Mouse (Mus musculus) midbrain, embryonic 15.5 days (tissue): ENCODE data around the gene Akr1b7. TPM values are rescaled to one million over a fixed set of nuclear protein-coding genes. Genes with fewer than 3 reads are reported as not detected.
"Not testable (repeated sequence)": the region's sequence is repeated elsewhere in the genome, so short reads cannot be mapped to it uniquely, and the experiment has no call there.

ENCODE experiments used
- ATAC-seq: fragments of 200-750 bp; cut with Nextera tagmentation; replicated peaks from 2 replicates; pipeline ENCODE4 v1.8.0; 2017; ENCODE audit warnings: moderate TSS enrichment
- H3K27ac ChIP-seq: fragments of 300-500 bp; sonication (generic); 2 replicates; pipeline ENCODE4 v1.5.1; 2015; ENCODE audit warnings: mild to moderate bottlenecking, inconsistent platforms
- H3K27me3 ChIP-seq: fragments of 300-500 bp; sonication (generic); replicated peaks from 2 replicates; pipeline ENCODE4 v1.6.1; 2015; ENCODE audit warnings: inconsistent platforms
- H3K36me3 ChIP-seq: fragments of 300-500 bp; sonication (generic); replicated peaks from 2 replicates; pipeline ENCODE4 v1.6.1; 2015; ENCODE audit warnings: inconsistent platforms
- H3K4me1 ChIP-seq: fragments of 300-500 bp; sonication (generic); 2 replicates; pipeline ENCODE4 v1.6.1; 2015; ENCODE audit warnings: inconsistent platforms
- H3K4me2 ChIP-seq: fragments of 300-500 bp; sonication (generic); 2 replicates; pipeline ENCODE4 v1.6.1; 2015; ENCODE audit warnings: inconsistent platforms, mild to moderate bottlenecking, moderate library complexity
- H3K4me3 ChIP-seq: fragments of 300-500 bp; sonication (generic); 2 replicates; pipeline ENCODE4 v1.5.1; 2015; ENCODE audit warnings: mild to moderate bottlenecking, inconsistent platforms
- H3K9ac ChIP-seq: fragments of 300-500 bp; sonication (generic); 2 replicates; pipeline ENCODE4 v1.6.1; 2015; ENCODE audit warnings: mild to moderate bottlenecking, inconsistent platforms
- H3K9me3 ChIP-seq: fragments of 300-500 bp; sonication (generic); 2 replicates; pipeline ENCODE4 v1.6.1; 2016; ENCODE audit warnings: inconsistent platforms
- WGBS: fragments of 180-500 bp; shearing (Covaris S2); methylation state at CpG from one replicate; pipeline ENCODE4 v1.1.7; 2015; ENCODE audit warnings: mixed read lengths; 5-methylcytosine and 5-hydroxymethylcytosine counted together
- polyA plus RNA-seq: library from polyadenylated mRNA; unstranded; fragments of >200 nt; fragmentation: Nextera tagmentation; extraction: Ambion mirVana; gene quantifications from 2 replicates; pipeline ENCODE4 v1.2.1, GENCODE M21; 2015

Gene Akr1b7
- polyA plus RNA-seq = 0.13 TPM in 1 of 2 replicates, not detected in the other

DNA sequence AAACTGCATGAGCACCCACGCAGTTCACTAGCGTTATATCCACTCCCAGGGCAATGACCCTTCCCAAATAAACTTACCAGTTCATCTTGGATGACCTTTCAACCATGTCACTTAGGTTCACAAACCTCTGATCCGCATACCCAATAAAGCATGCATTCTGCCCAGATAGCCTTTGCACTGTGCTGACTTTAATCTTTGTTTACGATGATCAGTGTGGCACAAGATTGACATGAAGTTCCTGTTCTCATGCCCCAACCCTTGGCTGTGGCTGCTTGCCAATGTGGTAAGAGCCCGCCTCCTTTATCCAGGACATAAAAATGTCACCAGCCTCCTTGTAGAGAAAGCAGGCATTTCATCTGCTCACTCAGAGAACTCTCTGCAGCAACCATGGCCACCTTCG lies at the start of gene Akr1b7:
Akr1b7 (plus strand) TSS at position 312 of the 400 bp plus-strand sequence.
- H3K4me3 ChIP-seq = no peak within 1 kb of the TSS
- H3K36me3 ChIP-seq = no peaks in the 10 kb centered on the region
- no peak within 1 kb of the TSS for H3K9ac ChIP-seq
- WGBS = 81% methylated on average over 6 of the region's 6 CpGs
- no peaks in the 10 kb centered on the region for H3K4me1 ChIP-seq
- no peak within 1 kb of the TSS for H3K4me2 ChIP-seq
- no peak for ATAC-seq
- H3K27ac ChIP-seq = no peak within 1 kb of the TSS
- no peaks in the 10 kb centered on the region for H3K9me3 ChIP-seq
- no peaks in the 10 kb centered on the region for H3K27me3 ChIP-seq

DNA sequence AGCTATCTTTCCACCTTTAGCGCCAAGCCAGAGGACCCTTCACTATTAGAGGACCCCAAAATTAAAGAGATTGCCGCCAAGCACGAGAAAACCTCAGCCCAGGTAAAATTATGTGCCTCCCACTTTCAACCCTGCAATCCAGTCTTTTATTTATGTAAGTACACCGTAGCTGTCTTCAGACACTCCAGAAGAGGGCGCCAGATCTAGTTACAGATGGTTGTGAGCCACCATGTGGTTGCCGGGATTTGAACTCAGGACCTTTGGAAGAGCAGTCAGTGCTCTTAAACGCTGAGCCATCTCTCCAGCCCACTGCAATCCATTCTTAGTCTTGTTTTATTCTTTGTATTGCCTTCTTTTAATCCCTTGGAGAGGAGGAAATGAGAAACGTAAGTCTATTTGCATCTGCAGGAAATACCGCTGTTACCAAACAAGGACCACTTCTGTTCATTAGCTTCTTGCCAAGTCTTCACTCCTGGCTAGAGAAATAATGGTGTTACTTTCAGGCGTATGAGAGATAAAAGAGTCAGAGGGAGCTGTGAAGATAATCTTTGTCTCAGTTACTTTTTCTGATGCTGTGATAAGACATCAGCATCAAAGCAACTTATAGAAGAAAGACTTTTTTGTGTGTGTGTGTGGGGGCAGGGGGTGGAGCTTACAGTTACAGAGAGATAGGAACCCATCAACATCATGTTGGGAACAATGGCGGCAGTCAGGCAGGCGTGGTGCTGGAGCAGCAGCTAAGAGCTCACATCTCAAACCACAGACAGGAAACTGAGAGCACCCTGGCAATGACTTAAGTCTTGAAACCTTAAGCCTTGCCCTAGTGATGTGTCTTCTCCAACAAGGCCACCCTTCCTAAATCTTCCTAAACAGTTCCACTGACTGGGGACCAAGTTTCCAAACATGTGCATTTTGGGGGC lies 47.7 kb upstream of the Akr1b7 start:
- H3K9me3 ChIP-seq = no peaks in the 10 kb centered on the region
- H3K4me1 ChIP-seq = peaks cover 5% of the 10 kb centered on the region; the same call in 1 of the 2 replicates
- no peak overlapping the region for H3K27ac ChIP-seq
- H3K4me2 ChIP-seq = no peak overlapping the region
- no peak overlapping the region for H3K9ac ChIP-seq
- H3K27me3 ChIP-seq = no peaks in the 10 kb centered on the region
- WGBS = 80% methylated on average over 12 of the region's 12 CpGs
- no peaks in the 10 kb centered on the region for H3K36me3 ChIP-seq
- H3K4me3 ChIP-seq = no peak overlapping the region
- no peak for ATAC-seq

DNA sequence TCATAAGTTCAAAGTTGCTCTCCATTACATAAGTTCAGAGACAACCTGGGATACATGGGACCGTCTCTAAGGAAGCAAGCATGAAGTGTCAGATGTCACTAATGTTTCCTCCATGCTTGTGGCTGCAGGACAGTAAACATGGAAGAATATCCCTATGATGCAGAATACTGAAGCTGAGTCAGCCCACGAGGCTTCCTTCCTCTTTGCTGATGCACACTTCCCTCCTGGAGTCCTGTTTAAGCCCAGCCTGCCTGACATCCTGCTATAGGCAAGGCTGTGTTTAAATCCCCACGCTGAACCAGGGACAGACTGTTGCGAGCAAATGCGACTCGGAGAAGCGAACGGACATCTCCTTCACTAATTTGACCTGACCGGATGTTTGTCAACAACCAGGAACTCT lies 44.1 kb upstream of the Akr1b7 start:
- Histone ChIP-seq H3K36me3 (no peaks in the 10 kb centered on the region), H3K4me3 (no peak overlapping the region), H3K4me1 (peaks cover 5% of the 10 kb centered on the region; the same call in 1 of the 2 replicates), H3K9ac (no peak overlapping the region), H3K9me3 (no peaks in the 10 kb centered on the region), H3K27me3 (no peaks in the 10 kb centered on the region), H3K27ac (no peak overlapping the region), H3K4me2 (no peak overlapping the region)
- whole genome bisulfite sequencing = 83% methylated on average over 9 of the region's 9 CpGs
- ATAC-seq = no peak

DNA sequence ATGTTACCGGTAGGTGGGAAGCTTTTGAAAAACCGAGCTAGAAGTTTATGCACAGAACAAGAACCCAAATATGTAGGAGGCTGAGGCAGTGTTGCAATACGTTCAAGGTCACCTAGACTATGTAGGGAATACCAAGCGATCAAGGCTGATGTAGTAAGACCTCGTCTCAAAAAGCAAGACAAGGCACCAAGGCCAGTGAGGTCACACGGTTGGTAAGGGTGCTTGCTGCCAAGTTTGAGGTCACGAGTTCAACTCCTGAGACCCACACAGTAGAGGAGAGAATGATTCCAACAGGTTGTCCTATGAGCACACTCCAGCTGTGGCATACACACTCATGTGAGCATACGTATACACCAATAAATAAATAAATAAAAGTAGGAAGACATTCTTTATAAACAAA lies 42.1 kb upstream of the Akr1b7 start:
- no peak for ATAC-seq
- Histone ChIP-seq H3K27me3 (no peaks in the 10 kb centered on the region), H3K9ac (no peak overlapping the region), H3K4me3 (no peak overlapping the region), H3K36me3 (no peaks in the 10 kb centered on the region), H3K27ac (no peak overlapping the region), H3K9me3 (no peaks in the 10 kb centered on the region), H3K4me1 (peaks cover 5% of the 10 kb centered on the region; the same call in 1 of the 2 replicates), H3K4me2 (no peak overlapping the region)
- WGBS = 80% methylated on average over 8 of the region's 8 CpGs

DNA sequence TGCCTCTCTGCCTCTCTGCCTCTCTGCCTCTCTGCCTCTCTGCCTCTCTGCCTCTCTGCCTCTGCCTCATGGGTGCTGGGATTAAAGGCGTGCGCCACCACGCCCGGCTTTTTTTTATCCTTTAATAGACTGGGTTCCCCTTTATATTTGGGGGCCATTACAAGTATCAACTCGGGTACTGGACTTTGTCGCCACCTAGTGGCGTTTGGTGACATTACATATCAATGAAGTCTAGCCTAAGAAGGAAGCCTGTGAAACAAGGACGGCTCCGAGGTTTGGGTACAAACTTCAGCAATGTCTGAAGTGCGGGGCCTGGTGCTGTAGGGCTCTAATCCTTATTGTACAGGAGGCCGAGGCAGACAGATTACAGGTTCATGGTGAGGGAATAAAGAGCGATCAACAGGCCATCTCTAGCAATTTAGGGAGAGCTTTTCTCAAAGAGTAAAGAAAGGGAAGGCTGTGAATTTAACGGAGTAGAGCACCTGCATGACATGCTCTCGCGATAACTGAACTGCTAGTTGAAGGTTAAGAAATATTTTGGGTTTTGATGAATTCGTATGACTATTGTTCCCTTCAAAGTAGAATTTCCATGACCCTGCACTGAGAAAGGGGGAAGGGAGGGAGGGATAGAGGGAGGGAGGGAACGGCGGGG lies 40.3 kb upstream of the Akr1b7 start:
- Histone ChIP-seq H3K4me2 (peak overlapping the region; percentile 33), H3K36me3 (no peaks in the 10 kb centered on the region), H3K27ac (no peak overlapping the region), H3K4me1 (peaks cover 5% of the 10 kb centered on the region; the same call in 1 of the 2 replicates), H3K4me3 (no peak overlapping the region), H3K27me3 (no peaks in the 10 kb centered on the region), H3K9ac (no peak overlapping the region), H3K9me3 (no peaks in the 10 kb centered on the region)
- WGBS = 24% methylated on average over 18 of the region's 18 CpGs
- ATAC-seq = 0 out of 2 replicates have a peak, but pooled peaks have one; percentile 27

DNA sequence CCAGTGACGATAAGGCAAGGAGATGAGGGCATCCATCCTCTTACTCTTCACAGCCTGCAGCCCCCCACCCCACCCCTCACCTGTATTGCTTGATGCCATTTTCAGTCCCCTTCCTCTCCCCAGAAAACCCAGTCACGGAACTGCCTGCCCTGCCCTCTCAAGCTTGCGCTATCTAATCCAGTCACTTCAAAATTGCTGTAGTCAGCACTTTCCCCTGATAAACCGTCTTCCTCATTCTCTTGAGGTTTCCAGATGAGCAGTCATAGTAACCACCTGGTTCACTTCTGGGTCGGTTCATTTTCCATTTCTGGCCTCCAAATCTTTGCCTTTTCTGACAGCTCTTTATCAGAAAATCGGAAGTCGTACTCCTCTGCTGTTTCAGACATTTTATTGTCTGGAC lies 38.3 kb upstream of the Akr1b7 start:
- Histone ChIP-seq H3K9me3 (no peaks in the 10 kb centered on the region), H3K27ac (no peak overlapping the region), H3K4me3 (no peak overlapping the region), H3K4me1 (peaks cover 3% of the 10 kb centered on the region; the same call in 1 of the 2 replicates), H3K9ac (no peak overlapping the region), H3K4me2 (no peak overlapping the region), H3K27me3 (no peaks in the 10 kb centered on the region), H3K36me3 (no peaks in the 10 kb centered on the region)
- WGBS = 79% methylated on average over 7 of the region's 7 CpGs
- no peak for ATAC-seq

DNA sequence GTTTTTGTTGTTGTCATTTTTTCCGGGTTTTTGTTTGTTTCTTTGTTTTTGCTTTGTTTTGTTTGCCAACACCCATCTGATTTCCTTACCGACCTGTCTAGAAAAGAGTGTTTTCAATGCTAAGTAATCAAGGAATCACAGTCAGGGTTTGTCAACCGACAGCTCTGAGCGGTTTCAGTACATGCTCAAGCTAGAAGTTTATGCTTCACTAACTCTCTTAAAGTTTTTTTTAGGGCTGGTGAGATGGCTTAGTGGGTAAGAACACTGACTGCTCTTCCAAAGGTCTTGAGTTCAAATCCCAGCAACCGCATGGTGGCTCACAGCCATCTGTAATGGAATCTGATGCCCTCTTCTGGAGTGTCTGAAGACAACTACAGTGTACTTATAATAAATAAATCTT lies 36.2 kb upstream of the Akr1b7 start:
- H3K27me3 ChIP-seq, H3K4me1 ChIP-seq, H3K9me3 ChIP-seq, H3K27ac ChIP-seq, H3K4me2 ChIP-seq, H3K4me3 ChIP-seq, H3K36me3 ChIP-seq, ATAC-seq, H3K9ac ChIP-seq: not testable (repeated sequence)
- WGBS = 75% methylated on average over 5 of the region's 5 CpGs

DNA sequence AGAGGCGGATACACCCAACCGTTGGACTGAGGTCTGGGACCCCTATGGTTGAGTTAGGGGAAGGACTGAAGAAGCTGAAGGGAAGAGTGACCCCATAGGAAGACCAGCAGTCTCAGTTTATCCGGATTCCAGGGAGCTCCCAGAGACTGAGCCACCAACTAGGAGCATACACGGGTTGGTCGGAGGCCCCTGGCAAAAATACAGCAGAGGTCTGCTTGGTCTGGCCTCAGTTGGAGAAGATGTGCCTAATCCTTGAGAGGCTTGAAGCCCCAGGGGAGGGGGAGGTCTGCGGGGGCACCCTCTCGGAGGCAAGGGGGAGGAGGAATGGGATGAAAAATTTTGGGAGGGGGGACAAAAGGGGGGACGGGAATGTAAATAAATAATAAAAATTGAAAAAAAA lies 28.7 kb upstream of the Akr1b7 start:
- Histone ChIP-seq H3K36me3 (no peaks in the 10 kb centered on the region), H3K4me1 (peaks cover 13% of the 10 kb centered on the region), H3K9ac (no peak overlapping the region), H3K4me3 (no peak overlapping the region), H3K9me3 (no peaks in the 10 kb centered on the region), H3K4me2 (peak overlapping the region; percentile 64; the same call in 1 of the 2 replicates), H3K27me3 (no peaks in the 10 kb centered on the region), H3K27ac (no peak overlapping the region)
- no peak for ATAC-seq
- 50% methylated on average over 8 of the region's 8 CpGs for WGBS

DNA sequence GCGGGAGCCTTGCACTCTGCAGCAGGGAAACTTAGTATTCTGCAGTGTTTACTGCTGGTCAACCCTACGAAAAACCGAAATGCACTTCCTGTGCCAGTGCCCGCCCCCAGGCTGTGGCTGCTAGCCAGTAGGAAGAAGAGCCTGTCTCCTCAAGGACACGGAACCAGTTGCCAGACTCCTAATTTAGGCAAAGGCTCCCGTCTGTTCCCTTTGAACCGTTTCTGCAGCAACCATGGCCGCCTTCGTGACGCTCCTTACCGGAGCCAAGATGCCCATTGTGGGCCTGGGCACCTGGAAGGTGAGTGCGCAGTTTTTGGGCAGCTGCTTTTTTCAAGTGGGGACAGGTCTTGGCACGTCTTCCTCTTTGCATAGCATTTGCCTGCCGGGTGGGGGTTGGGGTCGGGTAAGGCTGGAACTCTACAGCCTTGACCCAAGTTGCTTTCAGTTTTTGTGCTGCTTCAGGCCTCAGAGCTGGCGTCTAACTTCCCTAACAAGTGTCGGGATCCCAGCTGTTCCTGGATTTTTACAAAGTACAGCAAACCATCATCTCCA lies 27.9 kb upstream of the Akr1b7 start, which contains the start of gene Akr1b10:
Akr1b10 (plus strand) TSS at position 109 of the 552 bp plus-strand sequence.
- 0 out of 2 replicates have a peak within 1 kb of the TSS, but pooled peaks have one; percentile 7 for H3K27ac ChIP-seq

DNA sequence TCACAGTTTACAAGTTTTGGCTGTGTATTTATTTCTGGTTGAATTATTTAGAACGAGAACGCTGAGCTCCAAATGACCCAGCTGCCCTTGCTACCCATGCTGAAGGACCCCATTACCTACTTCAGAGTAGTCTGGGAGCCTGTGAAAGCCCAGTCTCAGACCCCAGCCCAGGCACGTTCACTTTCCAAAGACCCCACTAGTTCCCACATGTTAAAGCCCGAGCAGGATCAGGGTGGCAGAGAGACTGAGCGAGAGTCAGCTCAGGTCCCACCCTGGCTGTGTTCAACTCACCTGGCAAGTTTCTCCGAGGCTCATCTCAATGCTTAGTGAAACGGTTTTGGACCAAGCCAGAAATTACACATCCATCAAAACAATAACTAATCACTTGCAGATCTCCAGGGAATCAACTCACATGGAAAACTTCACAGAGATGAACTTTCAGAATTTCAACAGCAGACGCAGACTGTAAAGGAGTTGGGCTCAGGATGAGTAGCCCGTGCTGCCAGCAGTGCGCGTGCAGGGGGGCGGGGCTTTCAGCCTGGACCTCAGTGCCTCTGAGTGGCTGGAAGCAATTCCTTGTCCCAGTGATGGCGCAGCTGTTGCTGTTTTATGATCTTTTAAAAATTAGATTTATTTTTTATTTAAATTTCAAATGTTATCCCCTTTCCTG lies 27.3 kb upstream of the Akr1b7 start:
- Histone ChIP-seq H3K4me2 (peak overlapping the region; percentile 64), H3K27ac (no peak overlapping the region), H3K4me1 (peaks cover 13% of the 10 kb centered on the region), H3K36me3 (no peaks in the 10 kb centered on the region), H3K27me3 (no peaks in the 10 kb centered on the region), H3K9ac (no peak overlapping the region), H3K9me3 (no peaks in the 10 kb centered on the region), H3K4me3 (peak overlapping the region; percentile 38)
- no peak for ATAC-seq
- WGBS = 6% methylated on average over 13 of the region's 13 CpGs

More for the DNA sequence above, 27.9 kb upstream of the Akr1b7 start, which contains the start of gene Akr1b10:
- Histone ChIP-seq H3K27me3 (no peaks in the 10 kb centered on the region), H3K4me3 (peak within 1 kb of the TSS; percentile 38), H3K4me1 (peaks cover 13% of the 10 kb centered on the region), H3K9ac (peak within 1 kb of the TSS; percentile 22), H3K9me3 (no peaks in the 10 kb centered on the region), H3K4me2 (peak within 1 kb of the TSS; percentile 64), H3K36me3 (no peaks in the 10 kb centered on the region)
- under 1% methylated on average over 17 of the region's 17 CpGs for WGBS
- peak; percentile 63 for ATAC-seq

DNA sequence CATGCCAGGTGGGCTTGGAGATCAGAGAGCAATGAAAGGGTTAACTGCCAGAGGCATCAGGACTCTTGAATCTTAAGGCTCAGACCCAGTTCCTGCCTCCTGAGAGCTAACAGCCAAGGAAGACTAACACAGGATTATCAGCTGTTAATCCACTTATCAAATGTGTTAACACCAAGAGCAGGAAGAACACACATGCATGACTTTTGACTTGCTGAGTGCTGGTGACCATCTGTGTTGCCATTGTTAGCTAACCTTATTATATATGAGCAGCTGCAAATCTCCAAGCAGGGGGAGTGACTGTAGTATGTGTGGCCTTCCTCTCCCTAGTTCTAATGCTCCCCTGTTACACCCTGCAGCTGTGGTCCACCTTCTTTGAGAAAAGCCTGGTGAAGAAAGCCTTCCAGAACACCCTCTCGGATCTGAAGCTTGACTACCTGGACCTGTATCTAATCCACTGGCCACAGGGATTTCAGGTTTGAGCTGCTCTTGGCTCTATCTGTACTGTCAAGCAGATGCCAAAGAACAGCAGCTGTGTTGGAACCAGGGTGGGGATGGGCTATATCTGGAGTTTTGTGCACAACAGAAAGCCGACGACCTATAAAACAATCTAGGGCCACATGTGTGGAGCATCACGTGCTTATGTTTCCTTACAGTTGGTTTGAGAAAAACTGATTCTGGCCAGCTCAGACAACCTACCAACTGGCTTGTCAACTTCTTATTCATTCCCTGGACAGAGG lies 23.5 kb upstream of the Akr1b7 start:
- Histone ChIP-seq H3K4me3 (no peak overlapping the region), H3K27me3 (no peaks in the 10 kb centered on the region), H3K4me2 (no peak overlapping the region), H3K4me1 (peaks cover 13% of the 10 kb centered on the region), H3K36me3 (no peaks in the 10 kb centered on the region; the same call in 1 of the 2 replicates), H3K9ac (no peak overlapping the region), H3K9me3 (no peaks in the 10 kb centered on the region; the same call in 1 of the 2 replicates), H3K27ac (no peak overlapping the region)
- WGBS = 82% methylated on average over 4 of the region's 4 CpGs
- ATAC-seq = no peak
